Comparison of ENCODE assay signal across 15 mouse cellular contexts in genomic region chr4:59829072-59829471, GRCm38 (mm10).
DNase-seq lines count a peak whose midpoint lies in the region; ATAC-seq lines count a peak whose summit lies in the region.
"Had no signal": no experiment of that assay in that cellular context is flagged by ENCODE, and none has a peak within 500 bp of the region (broad histone marks: within the 10 kb centered on the region; RNA-seq: fewer than 3 reads in every experiment).

No protein-coding gene starts in this region.

- DNase-seq in frontal cortex, postnatal 25 days (ENCODE audit: low spot score in 2 of 2), result no peak
- peak; percentile 38 for DNase-seq in right cerebral cortex, adult 18-20 months
- no peak for DNase-seq in right cerebral cortex, postnatal 14 days
- peak; percentile 50 for DNase-seq in brain, adult 2 months (ENCODE audit: low read depth, low spot score)
- DNase-seq in embryo, embryonic 11 days, result no peak
- DNase-seq: adrenal gland, adult 2 months; adrenal gland, postnatal 10 days; adrenal gland, postnatal 25 days; cerebellum, adult 11-12 months; cerebellum, adult 8-10 months; cerebellum, adult 9-11 months; cerebellum, postnatal 14 days had no signal

- ATAC-seq in frontal cortex, adult (ENCODE audit: low TSS enrichment), result peak; percentile 50
- ATAC-seq: forebrain, embryonic 14.5 days; forebrain, embryonic 16.5 days had no signal

Comparison
In these comparisons a context has a peak if more than half of its experiments do, and no peak if none do; other contexts are left out.
1. DNase-seq: peak in right cerebral cortex, adult 18-20 months (single experiment) and brain, adult 2 months (single experiment); none in frontal cortex, postnatal 25 days (0 of 2), right cerebral cortex, postnatal 14 days (single experiment) and embryo, embryonic 11 days (single experiment).